Mouse (Mus musculus) MEL (cell line): ENCODE measurements around the gene 1700011L22Rik. TPM values are rescaled to one million over a fixed set of nuclear protein-coding genes. Genes with fewer than 3 reads are reported as not detected.

ENCODE experiments used
- DNase-seq: peaks from one replicate; pipeline ENCODE4 v3.0.0; 2011; ENCODE audit warnings: low read depth, low spot score
- H3K27ac ChIP-seq: 2 replicates; pipeline ENCODE4 v1.5.1; 2012; ENCODE audit warnings: low read depth, mild to moderate bottlenecking, control low read depth, low read length, moderate library complexity; ENCODE audit not compliant: control insufficient read depth
- H3K27me3 ChIP-seq, 2 experiments: fragments of 150-350 bp in 1 of 2; sonication (generic) in 1 of 2; 2 replicates each; pipeline ENCODE4 v1.6.1; 2012; ENCODE audit warnings: low read length in 2 of 2, mild to moderate bottlenecking in 2 of 2, improper control_type of control experiment in 1 of 2, moderate library complexity in 1 of 2; ENCODE audit not compliant: insufficient read depth in 2 of 2, control insufficient read depth in 1 of 2
- H3K36me3 ChIP-seq, 2 experiments: 2 replicates each; pipeline ENCODE4 v1.6.1; 2012 to 2014; ENCODE audit warnings: low read length in 2 of 2, improper control_type of control experiment in 1 of 2, inconsistent platforms in 1 of 2, mild to moderate bottlenecking in 1 of 2; ENCODE audit not compliant: insufficient read depth in 2 of 2, control insufficient read depth in 1 of 2
- H3K4me1 ChIP-seq, 2 experiments: fragments of 150-350 bp in 1 of 2; sonication (generic) in 1 of 2; 2 replicates each; pipeline ENCODE4 v1.6.1; 2012; ENCODE audit warnings: low read length in 2 of 2, improper control_type of control experiment in 1 of 2, mild to moderate bottlenecking in 1 of 2; ENCODE audit not compliant: insufficient read depth in 2 of 2, control insufficient read depth in 1 of 2
- H3K4me3 ChIP-seq, 2 experiments: fragments of 150-350 bp in 1 of 2; sonication (generic) in 1 of 2; 2 replicates each; pipeline ENCODE4 v1.5.1; 2012; ENCODE audit warnings: low read depth in 2 of 2, low read length in 2 of 2, mild to moderate bottlenecking in 2 of 2, moderate library complexity in 2 of 2, control low read depth in 1 of 2, improper control_type of control experiment in 1 of 2; ENCODE audit not compliant: control insufficient read depth in 1 of 2, insufficient read depth in 1 of 2
- H3K79me2 ChIP-seq: 2 replicates; pipeline ENCODE4 v1.6.1; 2012; ENCODE audit warnings: mild to moderate bottlenecking, low read length, moderate library complexity; ENCODE audit not compliant: control insufficient read depth, poor library complexity, insufficient read depth
- H3K9ac ChIP-seq: 2 replicates; pipeline ENCODE4 v1.6.1; 2012; ENCODE audit warnings: low read depth, mild to moderate bottlenecking, control low read depth, low read length, moderate library complexity; ENCODE audit not compliant: control insufficient read depth, poor library complexity, severe bottlenecking
- H3K9me3 ChIP-seq: fragments of 150-350 bp; sonication (generic); replicated peaks from 2 replicates; pipeline ENCODE4 v1.6.1; 2012; ENCODE audit warnings: mild to moderate bottlenecking, low read length, improper control_type of control experiment, moderate library complexity; ENCODE audit not compliant: insufficient read depth
- CHD1 ChIP-seq: IDR thresholded peaks from 2 replicates; pipeline ENCODE4 v1.6.1; 2012; ENCODE audit warnings: low read depth, mild to moderate bottlenecking, inconsistent platforms, low read length, improper control_type of control experiment
- CHD2 ChIP-seq: IDR thresholded peaks from 2 replicates; pipeline ENCODE4 v1.6.1; 2011; ENCODE audit warnings: low read length, improper control_type of control experiment
- E2F4 ChIP-seq: IDR thresholded peaks from 2 replicates; pipeline ENCODE4 v1.6.1; 2011; ENCODE audit warnings: low read depth, low read length, improper control_type of control experiment, borderline replicate concordance
- ELF1 ChIP-seq: IDR thresholded peaks from 2 replicates; pipeline ENCODE4 v1.6.1; 2014; ENCODE audit warnings: low read depth, mild to moderate bottlenecking, inconsistent platforms, low read length, improper control_type of control experiment, moderate library complexity
- EP300 ChIP-seq, 2 experiments: IDR thresholded peaks; 2 replicates each; pipeline ENCODE4 v1.6.1; 2011; ENCODE audit warnings: improper control_type of control experiment in 2 of 2, low read length in 2 of 2, low read depth in 1 of 2, mild to moderate bottlenecking in 1 of 2
- ETS1 ChIP-seq: IDR thresholded peaks from 2 replicates; pipeline ENCODE4 v1.6.1; 2012; ENCODE audit warnings: low read depth, mild to moderate bottlenecking, inconsistent platforms, low read length, improper control_type of control experiment, moderate library complexity
- GABPA ChIP-seq: IDR thresholded peaks from 2 replicates; pipeline ENCODE4 v1.6.1; 2012; ENCODE audit warnings: low read depth, mild to moderate bottlenecking, inconsistent platforms, low read length, improper control_type of control experiment, moderate library complexity
- GATA1 ChIP-seq: IDR thresholded peaks from 2 replicates; pipeline ENCODE4 v1.6.1; 2011; ENCODE audit warnings: low read depth, low read length, improper control_type of control experiment
- JUND ChIP-seq: IDR thresholded peaks from 2 replicates; pipeline ENCODE4 v1.6.1; 2011; ENCODE audit warnings: low read depth, mild to moderate bottlenecking, improper control_type of control experiment, low read length
- KAT2A ChIP-seq: conservative IDR thresholded peaks from 2 replicates; pipeline ENCODE4 v1.6.1; 2012; ENCODE audit warnings: low read depth, low read length, improper control_type of control experiment, inconsistent platforms
- MXI1 ChIP-seq: IDR thresholded peaks from 2 replicates; pipeline ENCODE4 v1.6.1; 2011; ENCODE audit warnings: mild to moderate bottlenecking, low read depth, low read length, improper control_type of control experiment
- MYB ChIP-seq: IDR thresholded peaks from 2 replicates; pipeline ENCODE4 v1.6.1; 2011; ENCODE audit warnings: mild to moderate bottlenecking, low read depth, low read length, improper control_type of control experiment
- POLR2AphosphoS5 ChIP-seq: IDR thresholded peaks from 2 replicates; pipeline ENCODE4 v1.6.1; 2012; ENCODE audit warnings: low read depth, borderline replicate concordance, mild to moderate bottlenecking, inconsistent platforms, low read length, moderate library complexity, mixed read lengths
- RAD21 ChIP-seq: IDR thresholded peaks from 2 replicates; pipeline ENCODE4 v1.6.1; 2011; ENCODE audit warnings: mild to moderate bottlenecking, low read depth, low read length, improper control_type of control experiment
- SIN3A ChIP-seq: IDR thresholded peaks from 2 replicates; pipeline ENCODE4 v1.6.1; 2012; ENCODE audit warnings: low read length, improper control_type of control experiment, inconsistent platforms
- TBP ChIP-seq: IDR thresholded peaks from 2 replicates; pipeline ENCODE4 v1.8.0; 2011; ENCODE audit warnings: low read depth, low read length, improper control_type of control experiment
- UBTF ChIP-seq: IDR thresholded peaks from 2 replicates; pipeline ENCODE4 v1.6.1; 2012; ENCODE audit warnings: low read depth, mild to moderate bottlenecking, inconsistent platforms, low read length, improper control_type of control experiment, moderate library complexity, borderline replicate concordance; ENCODE audit not compliant: insufficient read depth
- USF1 ChIP-seq: IDR thresholded peaks from 2 replicates; pipeline ENCODE4 v1.6.1; 2014; ENCODE audit warnings: low read depth, mild to moderate bottlenecking, inconsistent platforms, low read length, improper control_type of control experiment, moderate library complexity
- USF2 ChIP-seq, 2 experiments: IDR thresholded peaks; 2 replicates each; pipeline ENCODE4 v1.6.1; 2011 to 2012; ENCODE audit warnings: improper control_type of control experiment in 2 of 2, low read length in 2 of 2, borderline replicate concordance in 1 of 2, inconsistent platforms in 1 of 2, low read depth in 1 of 2, mild to moderate bottlenecking in 1 of 2; ENCODE audit not compliant: insufficient read depth in 1 of 2
- ZMIZ1 ChIP-seq: IDR thresholded peaks from 2 replicates; pipeline ENCODE4 v1.6.1; 2012; ENCODE audit warnings: low read depth, mild to moderate bottlenecking, inconsistent platforms, low read length, improper control_type of control experiment, moderate library complexity
- polyA plus RNA-seq, 2 experiments: library from polyadenylated mRNA; stranded (reverse) in 1 of 2; unstranded in 1 of 2; fragments of >175 nt in 1 of 2; fragments of >200 nt in 1 of 2; gene quantifications; 2 replicates each; pipeline versions ENCODE4 v1.2.1 to v1.2.4; 2012; ENCODE audit warnings: low replicate concordance in 2 of 2, low read depth in 1 of 2; ENCODE audit not compliant: insufficient read length in 2 of 2, insufficient read depth in 1 of 2, missing spikeins in 1 of 2
- total RNA-seq: library from RNA; depleted of rRNA; stranded (reverse); fragments of 300-350 nt; gene quantifications from 2 replicates; pipeline ENCODE4 v1.2.3, GENCODE M21; 2012

The 1700011L22Rik gene
- total and polyA plus RNA-seq, 3 experiments = not detected

DNA sequence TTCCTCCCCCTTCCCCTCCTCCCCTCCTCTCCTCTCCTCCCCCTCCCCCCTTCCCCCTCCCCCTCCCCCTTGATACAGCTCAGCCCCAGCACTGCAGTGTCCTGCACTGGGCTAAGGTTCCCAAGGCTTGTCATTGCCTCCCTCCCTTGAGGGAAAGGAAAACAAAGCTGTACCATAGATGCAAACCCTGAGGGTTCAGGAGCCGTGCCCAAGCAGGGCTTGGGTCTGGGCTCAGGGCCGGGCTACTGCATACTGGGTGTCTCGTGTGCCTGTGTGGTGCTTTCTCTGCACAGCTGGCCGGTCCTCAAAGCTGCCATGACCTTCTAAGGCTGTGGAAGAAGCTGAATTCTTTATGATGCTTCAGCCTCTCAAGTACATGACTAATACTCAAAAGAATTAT, 74.8 kb downstream of the 1700011L22Rik start:
- no peaks in the 10 kb centered on the region for H3K36me3 ChIP-seq
- no peak overlapping the region for H3K9ac ChIP-seq
- no peak for DNase-seq
- H3K27me3 ChIP-seq = no peaks in the 10 kb centered on the region
- no peaks in the 10 kb centered on the region for H3K79me2 ChIP-seq
- TF ChIP-seq SIN3A (no peak), GABPA (no peak), JUND (no peak), MYB (no peak), E2F4 (no peak), USF1 (no peak), MXI1 (no peak), ETS1 (no peak), RAD21 (no peak), GATA1 (no peak), KAT2A (no peak), UBTF (no peak), EP300 (IDR thresholded peaks at IDR 0.05; ENCODE audit: low read depth in 1 of 2, low read length in 2 of 2) (no peak), CHD1 (no peak), CHD2 (no peak), POLR2AphosphoS5 (no peak), ZMIZ1 (no peak), ELF1 (no peak), TBP (no peak), USF2 (IDR thresholded peaks at IDR 0.05; ENCODE audit: borderline replicate concordance in 1 of 2, insufficient read depth in 1 of 2, low read depth in 1 of 2, low read length in 2 of 2) (no peak)
- H3K4me1 ChIP-seq = no peaks in the 10 kb centered on the region
- H3K9me3 ChIP-seq = no peaks in the 10 kb centered on the region
- H3K27ac ChIP-seq = no peak overlapping the region
- no peak overlapping the region for H3K4me3 ChIP-seq

DNA sequence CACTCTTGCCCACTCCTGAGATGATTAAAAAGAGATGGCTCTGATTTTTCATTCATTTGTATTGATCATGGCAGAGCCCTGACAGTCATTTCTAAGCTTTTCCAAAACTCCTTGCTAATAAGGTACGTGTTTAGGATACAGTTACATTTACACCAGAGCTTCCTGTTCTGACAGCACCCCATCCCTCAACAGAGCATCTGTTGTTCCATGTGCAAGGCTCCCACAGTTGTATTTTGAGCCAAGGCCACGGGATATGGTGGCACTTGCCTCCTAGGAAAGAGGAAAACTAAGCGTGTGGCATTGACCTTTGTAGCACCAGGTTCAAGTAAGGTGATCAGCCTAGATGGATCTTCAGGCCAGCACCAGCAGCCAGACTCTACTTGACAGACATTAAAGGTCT, 83.1 kb downstream of the 1700011L22Rik start:
- H3K4me3 ChIP-seq = no peak overlapping the region
- DNase-seq = no peak
- no peaks in the 10 kb centered on the region for H3K9me3 ChIP-seq
- no peak overlapping the region for H3K27ac ChIP-seq
- no peaks in the 10 kb centered on the region for H3K27me3 ChIP-seq
- no peak for TF ChIP-seq EP300 (IDR thresholded peaks at IDR 0.05; ENCODE audit: low read depth in 1 of 2, low read length in 2 of 2)
- TF ChIP-seq CHD2 = no peak
- no peaks in the 10 kb centered on the region for H3K36me3 ChIP-seq
- H3K9ac ChIP-seq = no peak overlapping the region
- H3K79me2 ChIP-seq = no peaks in the 10 kb centered on the region
- no peaks in the 10 kb centered on the region for H3K4me1 ChIP-seq
